Mouse (Mus musculus): ENCODE measurements around the gene Wdr4. TPM values are rescaled to one million over a fixed set of nuclear protein-coding genes. Genes with fewer than 3 reads are reported as not detected.
A peak's percentile ranks its signal among the peaks of the same experiment; 100 is the strongest.

The Wdr4 gene
- polyA plus RNA-seq, 1 experiment from 2014 or later, result 49.1 TPM

DNA sequence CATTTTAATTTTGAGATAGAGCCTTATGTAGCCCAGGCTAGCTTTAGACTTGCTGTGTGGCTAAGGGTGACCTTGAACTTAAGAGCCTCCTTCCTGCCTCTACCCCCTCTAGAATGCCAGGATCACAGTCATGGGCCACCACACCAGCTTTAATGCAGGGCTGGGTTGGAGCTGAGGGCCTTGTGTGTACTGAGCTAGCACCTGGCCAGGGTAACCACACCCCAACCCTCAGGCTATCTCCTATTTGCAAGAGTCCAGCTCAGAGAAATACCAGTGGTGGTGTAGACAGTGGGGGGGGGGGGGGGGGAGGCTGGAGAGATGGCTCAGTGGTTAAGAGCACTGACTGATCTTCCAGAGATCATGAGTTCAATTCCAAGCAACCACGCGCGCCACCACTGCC, 6.0 kb upstream of the Wdr4 start:
- no peak for ATAC-seq (replicated peaks; ENCODE audit: low FRiP score, low TSS enrichment, low read depth)
- H3K4me2 ChIP-seq (ENCODE audit: low read length), result no peak overlapping the region

DNA sequence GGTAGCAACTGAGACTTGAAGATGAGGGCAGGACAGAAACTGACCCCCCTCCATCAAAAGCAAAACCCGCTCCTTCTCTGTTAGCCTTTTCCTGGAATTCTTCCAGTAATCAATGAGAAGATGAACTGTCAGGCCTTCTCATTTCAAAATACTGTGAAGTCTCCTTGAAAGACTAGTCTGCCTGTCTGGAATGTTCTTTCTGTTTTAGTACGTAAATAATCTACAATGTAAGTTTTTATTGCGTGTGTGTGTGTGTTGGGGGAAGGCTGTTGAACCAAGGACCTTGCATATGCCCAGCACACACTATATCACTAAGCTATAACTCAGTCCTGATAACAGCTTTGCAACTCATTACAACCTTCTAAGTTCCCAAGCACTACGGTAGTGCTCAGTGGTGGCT, 5.3 kb upstream of the Wdr4 start:
- H3K4me2 ChIP-seq (ENCODE audit: low read length), result no peak overlapping the region
- no peak overlapping the region for H3K9ac ChIP-seq (ENCODE audit: low read length)
- H3K27me3 ChIP-seq (replicated peaks; ENCODE audit: control insufficient read depth, insufficient read depth, low read length), result no peaks in the 10 kb centered on the region
- 86% methylated on average over 4 of the region's 4 CpGs for WGBS
- DNase-seq (ENCODE audit: low spot score), result no peak
- peaks cover 13% of the 10 kb centered on the region for H3K4me1 ChIP-seq (replicated peaks; ENCODE audit: control insufficient read depth, insufficient read depth, low read length)
- peaks cover 53% of the 10 kb centered on the region for H3K36me3 ChIP-seq (ENCODE audit: control insufficient read depth, insufficient read depth, low read length)
- no peak for ATAC-seq (replicated peaks; ENCODE audit: low FRiP score, low TSS enrichment, low read depth)
- no peak overlapping the region for H3K27ac ChIP-seq (ENCODE audit: low read depth)
- no peak overlapping the region for H3K4me3 ChIP-seq (ENCODE audit: low read depth, low read length)
- no peaks in the 10 kb centered on the region for H3K9me3 ChIP-seq (ENCODE audit: control insufficient read depth, low read length)

More for the DNA sequence above, 6.0 kb upstream of the Wdr4 start:
- Histone ChIP-seq H3K27me3 (replicated peaks; ENCODE audit: control insufficient read depth, insufficient read depth, low read length) (no peaks in the 10 kb centered on the region), H3K36me3 (ENCODE audit: control insufficient read depth, insufficient read depth, low read length) (peaks cover 59% of the 10 kb centered on the region), H3K4me3 (ENCODE audit: low read depth, low read length) (no peak overlapping the region), H3K9me3 (ENCODE audit: control insufficient read depth, low read length) (no peaks in the 10 kb centered on the region), H3K9ac (ENCODE audit: low read length) (no peak overlapping the region), H3K27ac (ENCODE audit: low read depth) (no peak overlapping the region), H3K4me1 (replicated peaks; ENCODE audit: control insufficient read depth, insufficient read depth, low read length) (peaks cover 12% of the 10 kb centered on the region)
- DNase-seq (ENCODE audit: low spot score), result no peak
- WGBS, result 94% methylated on average over 3 of the region's 3 CpGs

DNA sequence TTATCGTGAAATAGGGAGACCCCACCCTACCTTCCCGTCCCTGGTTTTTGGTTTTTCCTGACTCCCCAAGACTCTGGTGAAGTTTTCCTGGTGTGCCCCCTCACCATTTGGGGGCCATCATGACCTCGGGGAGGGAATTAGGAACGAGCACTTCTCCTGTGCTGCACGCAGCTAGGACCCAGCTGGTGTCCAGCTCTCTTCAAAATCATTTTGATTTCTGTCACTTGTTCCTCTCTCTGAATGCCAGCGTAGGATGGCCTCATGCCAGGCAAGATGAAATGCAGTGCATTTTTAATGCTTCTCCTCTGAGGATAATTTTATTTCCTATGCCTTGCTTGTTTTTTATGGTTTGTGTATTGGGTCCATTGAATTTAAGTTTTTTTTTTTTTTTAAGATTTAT, 2.2 kb upstream of the Wdr4 start:
- H3K4me3 ChIP-seq (ENCODE audit: low read depth, low read length), result no peak overlapping the region
- 87% methylated on average over 6 of the region's 6 CpGs for WGBS
- H3K36me3 ChIP-seq (ENCODE audit: control insufficient read depth, insufficient read depth, low read length), result peaks cover 27% of the 10 kb centered on the region
- no peaks in the 10 kb centered on the region for H3K27me3 ChIP-seq (replicated peaks; ENCODE audit: control insufficient read depth, insufficient read depth, low read length)
- H3K4me2 ChIP-seq (ENCODE audit: low read length), result peak overlapping the region; percentile 76
- peak overlapping the region; percentile 54; the same call in 1 of the 2 replicates for H3K27ac ChIP-seq (ENCODE audit: low read depth)
- DNase-seq (ENCODE audit: low spot score), result no peak
- peak overlapping the region; percentile 16; the same call in 1 of the 2 replicates for H3K9ac ChIP-seq (ENCODE audit: low read length)
- ATAC-seq (replicated peaks; ENCODE audit: low FRiP score, low TSS enrichment, low read depth), result no peak
- H3K4me1 ChIP-seq (replicated peaks; ENCODE audit: control insufficient read depth, insufficient read depth, low read length), result peaks cover 16% of the 10 kb centered on the region
- H3K9me3 ChIP-seq (ENCODE audit: control insufficient read depth, low read length), result no peaks in the 10 kb centered on the region

DNA sequence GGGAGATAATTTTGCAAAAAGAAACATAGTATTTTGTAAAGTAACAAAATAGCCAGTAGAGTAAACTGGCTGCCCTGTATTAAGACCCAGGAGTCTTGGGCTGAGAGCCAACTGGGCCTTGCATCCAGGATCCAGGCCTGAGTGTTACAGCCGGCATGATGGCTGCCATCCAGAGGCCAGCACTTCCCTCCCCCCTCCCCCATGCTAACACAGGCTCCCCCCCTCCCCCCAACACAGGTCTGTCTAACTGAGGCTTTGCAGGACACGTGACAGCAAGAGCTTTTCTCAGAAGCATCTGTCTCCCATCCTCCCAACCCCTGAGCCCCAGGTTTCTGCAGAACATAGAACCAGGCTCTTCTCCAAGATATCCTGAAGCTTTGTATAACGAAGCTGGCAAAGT, 1.1 kb upstream of the Wdr4 start:
- H3K27ac ChIP-seq (ENCODE audit: low read depth), result peak overlapping the region; percentile 81
- ATAC-seq (replicated peaks; ENCODE audit: low FRiP score, low TSS enrichment, low read depth), result 0 out of 2 replicates have a peak, but pooled peaks have one; percentile 4
- H3K4me1 ChIP-seq (replicated peaks; ENCODE audit: control insufficient read depth, insufficient read depth, low read length), result peaks cover 16% of the 10 kb centered on the region
- H3K9ac ChIP-seq (ENCODE audit: low read length), result peak overlapping the region; percentile 74
- 12% methylated on average over 3 of the region's 3 CpGs for WGBS
- H3K4me2 ChIP-seq (ENCODE audit: low read length), result peak overlapping the region; percentile 76
- peaks cover 23% of the 10 kb centered on the region for H3K36me3 ChIP-seq (ENCODE audit: control insufficient read depth, insufficient read depth, low read length)
- peak overlapping the region; percentile 92 for H3K4me3 ChIP-seq (ENCODE audit: low read depth, low read length)
- no peak for DNase-seq (ENCODE audit: low spot score)
- H3K9me3 ChIP-seq (ENCODE audit: control insufficient read depth, low read length), result no peaks in the 10 kb centered on the region
- no peaks in the 10 kb centered on the region for H3K27me3 ChIP-seq (replicated peaks; ENCODE audit: control insufficient read depth, insufficient read depth, low read length)

DNA sequence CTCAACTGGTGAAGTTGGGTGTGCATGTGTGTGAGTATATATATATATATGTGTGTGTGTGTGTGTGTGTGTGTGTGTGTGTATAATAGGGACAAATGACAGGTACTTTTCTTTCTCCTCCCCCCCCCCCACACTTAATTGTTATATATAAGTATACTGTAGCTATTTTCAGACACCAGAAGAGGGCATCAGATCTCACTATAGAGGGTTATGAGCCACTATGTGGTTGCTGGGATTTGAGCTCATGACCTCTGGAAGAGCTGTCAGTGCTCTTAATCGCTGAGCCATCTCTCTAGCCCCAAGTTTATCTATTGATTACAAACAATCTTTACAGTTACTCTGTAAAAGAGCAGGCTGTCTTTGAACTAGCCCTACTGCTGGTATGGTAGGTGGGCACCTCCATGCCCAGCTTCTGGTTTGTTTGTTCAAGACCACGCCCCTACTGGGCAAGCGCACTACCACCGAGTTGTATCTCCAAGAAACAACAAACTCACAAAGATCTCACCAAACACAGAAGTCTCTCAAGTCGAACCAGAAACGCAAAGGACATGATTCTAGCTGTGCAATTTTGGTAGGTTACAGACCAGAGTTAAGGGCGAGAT, 335 bp downstream of the Wdr4 start:
- 4% methylated on average over 7 of the region's 7 CpGs for WGBS
- peak overlapping the region; percentile 81 for H3K27ac ChIP-seq (ENCODE audit: low read depth)
- H3K4me2 ChIP-seq (ENCODE audit: low read length), result peak overlapping the region; percentile 76
- H3K4me3 ChIP-seq (ENCODE audit: low read depth, low read length), result peak overlapping the region; percentile 92
- H3K27me3 ChIP-seq (replicated peaks; ENCODE audit: control insufficient read depth, insufficient read depth, low read length), result no peaks in the 10 kb centered on the region
- ATAC-seq (replicated peaks; ENCODE audit: low FRiP score, low TSS enrichment, low read depth) (no peak; the same call in 1 of the 2 replicates), DNase-seq (ENCODE audit: low spot score) (no peak)
- no peak overlapping the region for H3K9ac ChIP-seq (ENCODE audit: low read length)
- H3K9me3 ChIP-seq (ENCODE audit: control insufficient read depth, low read length), result no peaks in the 10 kb centered on the region
- H3K36me3 ChIP-seq (ENCODE audit: control insufficient read depth, insufficient read depth, low read length), result peaks cover 22% of the 10 kb centered on the region
- peaks cover 16% of the 10 kb centered on the region for H3K4me1 ChIP-seq (replicated peaks; ENCODE audit: control insufficient read depth, insufficient read depth, low read length)

DNA sequence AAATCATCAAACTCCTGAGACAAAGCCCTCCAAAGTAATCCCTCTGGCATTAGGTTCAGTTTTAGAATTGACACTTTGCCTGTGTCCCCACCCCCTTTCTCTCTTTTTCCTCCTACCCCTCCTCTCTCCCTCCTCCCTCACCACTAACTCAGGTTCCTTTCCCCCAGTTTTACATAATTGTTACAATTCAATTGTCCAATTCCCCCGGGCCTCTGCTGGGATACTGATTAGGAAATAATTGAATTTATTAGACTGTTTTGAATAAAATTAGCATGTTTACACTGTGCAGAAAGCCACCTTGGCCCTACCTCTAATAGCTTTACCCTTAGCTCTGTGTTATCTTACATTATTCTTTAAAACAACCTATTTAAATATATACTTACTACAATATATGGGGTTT, 5.1 kb downstream of the Wdr4 start:
- DNase-seq (ENCODE audit: low spot score) (no peak), ATAC-seq (replicated peaks; ENCODE audit: low FRiP score, low TSS enrichment, low read depth) (no peak)
- Histone ChIP-seq H3K4me1 (replicated peaks; ENCODE audit: control insufficient read depth, insufficient read depth, low read length) (peaks cover 3% of the 10 kb centered on the region; the same call in 1 of the 2 replicates), H3K27me3 (replicated peaks; ENCODE audit: control insufficient read depth, insufficient read depth, low read length) (no peaks in the 10 kb centered on the region), H3K36me3 (ENCODE audit: control insufficient read depth, insufficient read depth, low read length) (peaks cover 5% of the 10 kb centered on the region), H3K9me3 (ENCODE audit: control insufficient read depth, low read length) (no peaks in the 10 kb centered on the region), H3K27ac (ENCODE audit: low read depth) (no peak overlapping the region), H3K9ac (ENCODE audit: low read length) (no peak overlapping the region), H3K4me2 (ENCODE audit: low read length) (no peak overlapping the region), H3K4me3 (ENCODE audit: low read depth, low read length) (no peak overlapping the region)
- WGBS, result 71% methylated on average over 1 of the region's 1 CpGs

DNA sequence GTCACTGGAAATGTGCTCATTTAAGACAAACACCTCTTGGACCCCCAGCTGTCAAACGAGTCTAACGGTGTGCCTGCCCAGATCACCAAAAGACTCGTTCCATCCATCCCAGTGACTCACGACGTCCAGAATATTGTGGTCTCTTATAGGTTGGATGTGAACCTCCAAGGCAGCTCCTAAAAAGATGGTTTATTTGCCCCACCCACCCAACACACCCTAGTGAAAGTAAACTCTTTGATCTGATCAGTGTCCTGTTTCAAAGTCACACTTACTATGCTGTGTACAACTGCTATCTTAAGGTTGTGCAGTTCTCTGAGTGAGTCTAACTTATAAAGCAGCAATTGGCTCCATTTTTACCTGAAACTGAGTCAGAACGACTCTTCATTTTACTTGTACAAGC, 7.2 kb downstream of the Wdr4 start:
- ATAC-seq (replicated peaks; ENCODE audit: low FRiP score, low TSS enrichment, low read depth) (peak; percentile 16; the same call in 1 of the 2 replicates), DNase-seq (ENCODE audit: low spot score) (no peak)
- Histone ChIP-seq H3K27me3 (replicated peaks; ENCODE audit: control insufficient read depth, insufficient read depth, low read length) (no peaks in the 10 kb centered on the region), H3K4me3 (ENCODE audit: low read depth, low read length) (peak overlapping the region; percentile 82), H3K4me1 (replicated peaks; ENCODE audit: control insufficient read depth, insufficient read depth, low read length) (no peaks in the 10 kb centered on the region; the same call in 1 of the 2 replicates), H3K27ac (ENCODE audit: low read depth) (no peak overlapping the region; the same call in 1 of the 2 replicates), H3K9ac (ENCODE audit: low read length) (peak overlapping the region; percentile 83), H3K4me2 (ENCODE audit: low read length) (peak overlapping the region; percentile 85), H3K36me3 (ENCODE audit: control insufficient read depth, insufficient read depth, low read length) (peaks cover 26% of the 10 kb centered on the region), H3K9me3 (ENCODE audit: control insufficient read depth, low read length) (no peaks in the 10 kb centered on the region)
- WGBS, result 13% methylated on average over 6 of the region's 6 CpGs

DNA sequence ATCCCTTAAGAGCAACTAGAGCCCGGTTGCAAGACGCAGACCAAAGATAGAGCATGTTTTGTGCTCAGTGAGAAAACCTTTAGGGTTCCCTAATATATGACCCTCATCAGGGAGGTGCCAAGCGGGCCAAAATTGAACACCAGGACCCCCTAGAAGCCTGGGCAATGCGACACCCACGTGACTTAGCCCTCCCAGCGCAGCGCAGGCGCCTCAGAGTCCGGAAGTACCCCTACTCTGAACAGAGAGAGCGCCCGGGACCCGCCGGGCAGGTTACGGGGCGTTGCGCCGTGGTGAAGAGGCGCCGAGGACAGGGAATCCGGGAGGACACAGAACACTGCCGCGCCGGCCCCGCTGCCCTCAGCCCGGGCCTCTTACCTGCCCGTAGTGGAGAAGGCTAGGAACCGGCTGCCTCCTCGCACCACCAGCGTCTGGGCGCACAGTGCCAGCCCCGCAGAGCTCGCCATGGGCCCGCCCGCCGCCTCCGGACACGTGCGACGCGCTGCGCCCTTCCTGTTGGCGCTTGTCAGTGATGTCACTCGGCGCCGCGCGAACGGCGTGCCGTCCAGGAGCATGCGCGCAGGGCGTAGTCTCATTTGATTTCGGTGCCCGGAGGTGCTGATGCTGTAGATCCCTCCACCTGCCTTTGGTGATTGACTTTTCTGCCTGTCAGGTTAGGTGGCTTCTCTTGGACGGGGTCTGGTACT, 7.8 kb downstream of the Wdr4 start:
- Histone ChIP-seq H3K36me3 (ENCODE audit: control insufficient read depth, insufficient read depth, low read length) (peaks cover 33% of the 10 kb centered on the region), H3K4me2 (ENCODE audit: low read length) (peak overlapping the region; percentile 85), H3K9me3 (ENCODE audit: control insufficient read depth, low read length) (no peaks in the 10 kb centered on the region), H3K27ac (ENCODE audit: low read depth) (peak overlapping the region; percentile 85), H3K4me3 (ENCODE audit: low read depth, low read length) (peak overlapping the region; percentile 82), H3K27me3 (replicated peaks; ENCODE audit: control insufficient read depth, insufficient read depth, low read length) (no peaks in the 10 kb centered on the region), H3K4me1 (replicated peaks; ENCODE audit: control insufficient read depth, insufficient read depth, low read length) (no peaks in the 10 kb centered on the region; the same call in 1 of the 2 replicates), H3K9ac (ENCODE audit: low read length) (peak overlapping the region; percentile 83)
- peak; percentile 93 for DNase-seq (ENCODE audit: low spot score)
- under 1% methylated on average over 55 of the region's 56 CpGs for WGBS
- peak; percentile 95 for ATAC-seq (replicated peaks; ENCODE audit: low FRiP score, low TSS enrichment, low read depth)

Data from intestine, embryonic 14.5 days (tissue).